Mouse (Mus musculus) mouse trophoblast stem cell (cell line): ENCODE data around the gene Lce1g.

Experiments
- in situ Hi-C, 2 experiments: fragments of 300-500 bp; cut with MseI, MboI; formaldehyde crosslinking; loops; 2 replicates in 1 of 2; 3 replicates in 1 of 2; pipeline ENCODE4 v1.15.1; 2025

Lce1g gene

DNA sequence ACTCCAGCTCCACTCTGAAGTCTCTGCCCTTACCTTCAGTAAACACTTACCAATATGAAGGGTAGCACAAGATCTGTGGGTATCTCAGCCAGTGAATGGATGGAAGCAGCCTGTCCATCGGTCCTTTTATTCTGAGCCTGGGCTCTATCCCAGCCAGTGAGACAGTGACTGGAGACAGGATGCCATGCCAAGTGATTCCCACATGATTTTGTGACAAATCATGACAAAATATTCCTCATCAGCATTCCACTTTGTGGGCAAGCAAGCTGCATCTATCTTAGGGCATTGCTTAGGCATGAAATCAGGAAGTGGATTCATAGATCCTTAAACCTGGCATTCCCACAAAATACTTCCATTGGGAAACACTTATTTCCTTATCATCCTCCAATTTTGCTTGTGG is at the start of gene Lce1g:
Lce1g (minus strand) TSS at position 101 of the 400 bp plus-strand sequence.
- in situ Hi-C loops, result loop anchor here in 1 of 2 experiments (25.0 kb wide), 1 partner anchor 615 kb away; the partner anchor contains the start of gene Lelp1

DNA sequence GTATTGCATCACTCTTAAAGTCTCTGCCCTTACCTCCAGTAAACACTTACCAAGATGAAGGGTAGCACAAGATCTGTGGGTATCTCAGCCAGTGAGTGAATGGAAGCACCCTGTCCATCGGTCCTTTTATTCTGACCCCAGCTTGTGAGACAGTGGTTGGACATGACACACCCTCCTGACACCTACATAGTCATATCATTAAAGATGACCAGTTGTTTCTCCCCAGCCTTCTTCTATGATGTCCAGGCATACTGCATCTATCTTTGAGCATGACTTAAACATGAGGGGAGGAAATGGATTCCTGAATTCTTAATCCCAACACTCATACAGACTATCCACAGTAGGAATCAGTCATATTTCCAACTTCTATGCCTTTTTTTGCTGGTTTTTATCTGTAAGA is 38.3 kb upstream of the Lce1g start, which contains the start of gene Lce1j:
Lce1j (minus strand) TSS at position 101 of the 400 bp plus-strand sequence.
- in situ Hi-C loops, result no loop called here

DNA sequence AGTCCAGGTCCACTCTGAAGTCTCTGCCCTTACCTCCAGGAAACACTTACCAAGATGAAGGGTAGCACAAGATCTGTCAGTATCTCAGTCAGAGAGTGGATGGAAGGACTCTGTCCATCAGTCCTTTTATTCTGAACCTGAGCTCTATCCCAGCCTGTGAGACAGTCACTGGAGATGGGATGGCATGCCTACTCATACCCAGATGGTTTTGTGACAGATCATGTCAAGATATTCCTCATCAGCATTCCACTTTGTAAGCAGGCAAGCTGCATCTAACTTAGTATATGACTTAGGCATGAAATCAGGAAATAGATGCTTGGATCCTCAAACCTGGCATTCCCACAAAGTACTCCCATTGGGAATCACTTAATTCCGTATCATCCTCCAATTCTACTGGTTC is 26.7 kb upstream of the Lce1g start, which contains the start of gene Lce1i:
Lce1i (minus strand) TSS at position 101 of the 400 bp plus-strand sequence.
- in situ Hi-C loops, result no loop called here

DNA sequence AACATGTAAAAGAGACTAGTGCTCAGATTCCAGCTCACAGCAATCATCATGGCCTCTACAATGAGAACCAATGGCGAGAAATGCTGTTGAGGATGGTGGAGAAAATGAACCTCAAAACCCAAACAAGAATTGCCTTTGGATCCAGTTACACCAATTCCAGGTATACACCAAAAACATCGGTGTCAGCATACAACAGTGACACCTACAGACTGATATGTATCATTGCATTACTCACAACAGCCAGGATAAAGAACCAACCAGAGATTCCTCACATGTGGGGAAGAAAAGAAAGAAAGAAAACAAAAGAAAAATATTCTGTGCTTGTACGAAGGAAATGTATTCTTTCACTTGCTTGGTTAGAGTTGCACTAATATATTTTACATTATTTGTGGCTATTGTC is 19.4 kb upstream of the Lce1g start:
- in situ Hi-C loops, result loop anchor here in 1 of 2 experiments (25.0 kb wide), 1 partner anchor 634 kb away; the partner anchor contains the start of gene Lelp1

DNA sequence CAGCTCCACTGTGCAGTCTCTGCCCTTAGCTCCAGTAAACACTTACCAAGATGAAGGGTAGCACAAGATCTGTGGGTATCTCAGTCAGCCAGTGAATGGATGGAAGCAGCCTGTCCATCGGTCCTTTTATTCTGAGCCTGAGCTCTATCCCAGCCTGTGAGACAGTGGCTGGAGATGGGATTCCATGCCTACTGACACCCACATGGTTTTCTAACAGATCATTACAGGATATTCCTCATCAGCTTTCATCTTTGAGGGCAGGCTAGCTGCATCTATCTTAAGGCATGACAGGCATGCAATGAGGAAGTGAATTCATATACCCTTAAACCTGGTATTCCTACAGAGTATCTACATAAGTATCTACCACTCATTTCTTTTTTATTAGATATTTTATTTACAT is 12.8 kb upstream of the Lce1g start, which contains the start of gene Lce1h:
Lce1h (minus strand) TSS at position 101 of the 400 bp plus-strand sequence.
- in situ Hi-C loops, result loop anchor here in 1 of 2 experiments (25.0 kb wide), 1 partner anchor 628 kb away; the partner anchor contains the start of gene Lelp1

DNA sequence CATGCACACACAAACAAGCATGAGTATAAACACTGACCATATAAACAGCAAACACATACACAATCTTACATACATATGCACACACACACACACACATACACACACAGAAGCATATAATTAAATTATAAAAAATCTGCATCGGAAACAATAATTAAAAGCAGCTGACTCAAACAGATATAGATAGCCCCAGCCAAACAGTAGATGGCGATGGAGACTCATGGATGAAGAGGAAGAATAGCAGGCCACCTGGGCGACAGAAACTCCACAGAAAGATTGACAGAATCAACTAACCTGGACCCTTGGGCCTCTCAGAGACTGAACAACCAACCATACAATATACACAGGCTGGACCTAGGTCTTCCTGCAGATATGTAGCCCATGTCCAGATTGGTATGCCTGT is 1.1 kb upstream of the Lce1g start:
- in situ Hi-C loops, result loop anchor here in 1 of 2 experiments (25.0 kb wide), 1 partner anchor 616 kb away; the partner anchor contains the start of gene Lelp1

DNA sequence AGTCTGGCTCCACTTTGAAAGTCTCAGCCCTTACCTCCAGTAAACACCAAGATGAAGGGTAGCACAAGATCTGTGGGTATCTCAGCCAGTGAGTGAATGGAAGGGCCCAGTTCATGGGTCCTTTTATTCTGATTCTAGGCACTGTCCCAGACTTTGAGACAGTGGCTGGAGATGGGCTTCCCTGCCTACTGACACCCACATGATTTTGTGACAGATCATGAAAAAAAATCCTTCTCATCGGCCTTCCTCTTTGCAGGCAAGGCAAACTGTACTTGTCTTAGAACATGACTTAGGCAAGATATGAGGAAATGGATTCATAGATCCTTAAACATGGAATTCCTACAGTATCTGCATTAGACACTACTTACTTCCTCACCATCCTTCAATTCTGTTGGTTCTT is 13.1 kb downstream of the Lce1g start, which contains the start of gene Gm38119:
Gm38119 (minus strand) TSS at position 101 of the 400 bp plus-strand sequence.
- in situ Hi-C loops, result no loop called here

DNA sequence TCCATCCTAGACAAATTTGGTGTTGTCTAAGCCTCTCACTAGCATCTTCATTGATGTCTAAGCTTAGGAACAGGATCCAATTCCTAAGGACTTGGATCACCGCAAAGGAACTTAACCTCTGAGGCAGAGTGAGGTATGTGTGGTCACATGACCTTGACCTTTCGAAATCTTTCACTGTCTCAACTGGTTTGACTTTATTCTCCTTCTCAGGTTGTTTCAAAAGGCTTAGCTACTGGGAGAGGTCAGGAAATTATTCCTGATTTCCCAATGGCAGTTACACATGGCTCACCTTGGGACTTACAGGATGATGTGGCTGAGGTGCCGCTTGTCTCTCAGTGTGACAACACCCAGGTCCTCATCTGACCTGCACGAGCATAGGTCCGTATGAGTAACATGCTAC is 29.5 kb downstream of the Lce1g start:
- in situ Hi-C loops, result no loop called here

DNA sequence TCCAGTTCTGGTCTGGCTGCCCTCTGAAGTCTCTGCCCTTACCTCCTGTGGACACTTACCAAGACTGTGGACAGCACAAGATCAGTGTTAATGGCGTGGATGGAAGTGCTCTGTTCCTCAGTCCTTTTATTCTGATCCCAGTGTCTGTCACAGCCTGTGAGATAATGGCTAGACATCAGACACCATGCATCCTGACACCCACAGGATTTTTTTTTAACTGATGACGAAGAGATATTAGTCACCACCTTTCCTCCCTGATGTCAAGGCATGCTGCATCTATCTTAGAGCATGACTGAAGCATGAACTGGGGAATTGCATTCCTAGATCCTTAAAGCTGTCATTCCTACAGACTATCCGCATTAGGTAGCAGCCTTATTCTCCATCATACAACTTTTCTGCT is 31.9 kb downstream of the Lce1g start, which contains the start of gene Lce1f:
Lce1f (minus strand) TSS at position 101 of the 400 bp plus-strand sequence.
- in situ Hi-C loops, result no loop called here

DNA sequence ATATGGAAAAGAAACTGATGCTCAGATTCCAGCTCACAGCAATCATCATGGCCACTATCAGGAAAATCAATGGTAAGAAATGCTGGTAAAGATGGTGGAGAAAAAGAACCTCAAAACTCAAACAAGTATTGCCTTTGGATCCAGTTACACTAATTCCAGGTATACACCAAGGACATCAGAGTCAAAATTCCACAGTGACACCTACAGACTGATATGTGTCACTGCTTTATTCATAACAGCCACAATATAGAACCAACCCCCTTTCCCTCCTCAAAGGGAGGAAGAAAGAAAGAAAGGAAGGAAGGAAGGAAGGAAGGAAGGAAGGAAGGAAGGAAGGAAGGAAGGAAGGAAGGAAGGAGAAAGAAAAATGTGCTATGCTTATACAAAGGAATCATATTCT is 37.0 kb downstream of the Lce1g start:
- in situ Hi-C loops, result no loop called here

DNA sequence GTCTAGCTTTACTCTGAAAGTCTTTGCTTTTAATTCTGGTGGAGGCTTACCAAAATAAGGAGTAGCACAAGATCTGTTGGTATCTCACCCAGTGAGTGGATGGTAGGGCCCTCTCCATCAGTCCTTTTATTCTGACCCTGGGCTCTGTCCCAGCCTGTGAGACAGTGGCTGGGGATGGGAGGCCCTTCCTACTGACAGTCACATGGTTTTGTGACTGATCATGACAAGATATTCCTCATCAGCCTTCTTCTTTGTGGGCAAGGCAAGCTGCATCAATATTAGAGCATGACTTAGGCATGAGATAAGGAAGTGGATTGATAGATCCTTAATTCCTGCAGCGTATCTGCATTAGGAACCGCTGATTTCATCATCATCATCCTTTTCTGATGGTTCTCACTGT is 43.2 kb downstream of the Lce1g start, which contains the start of gene Lce1e:
Lce1e (minus strand) TSS at position 101 of the 400 bp plus-strand sequence.
- in situ Hi-C loops, result no loop called here
